27 mouse cellular contexts compared by ENCODE assay signal in the genomic region with DNA sequence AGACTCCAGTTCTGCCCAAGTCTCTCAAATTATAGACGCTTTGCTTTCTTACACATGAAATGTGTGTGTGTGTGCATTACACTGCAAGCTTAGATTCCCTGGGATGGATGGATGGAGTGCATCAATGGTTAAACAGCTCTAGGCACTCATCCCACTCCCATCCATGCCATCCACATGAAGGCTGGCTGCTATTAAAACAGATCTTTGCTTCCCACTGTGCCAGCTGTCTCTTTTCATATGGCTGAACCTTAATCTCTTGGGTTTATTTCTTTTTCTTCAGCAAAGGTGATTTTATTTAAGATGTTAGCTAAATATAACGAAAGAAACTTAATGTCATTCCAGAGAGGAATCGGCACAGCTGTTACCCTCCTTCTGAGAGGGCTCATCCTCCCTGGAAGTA.
DNase-seq lines count a peak whose midpoint lies in the region; ATAC-seq and TF ChIP-seq lines count a peak whose summit lies in the region.
"Had no signal": no experiment of that assay in that cellular context is flagged by ENCODE, and none has a peak within 500 bp of the region (broad histone marks: within the 10 kb centered on the region; RNA-seq: fewer than 3 reads in every experiment).

No protein-coding gene starts in this region.

- no peak overlapping the region for H3K4me3 ChIP-seq in layer of hippocampus, adult 2 months
- H3K4me3 ChIP-seq: embryonic facial prominence, embryonic 13.5 days; erythroblast, embryonic 14.5 days; heart, embryonic 10.5 days; kidney, embryonic 15.5 days; limb, embryonic 15.5 days; liver, embryonic 15.5 days; lung, embryonic 15.5 days; megakaryocyte, embryonic 14.5 days; neural tube, embryonic 12.5 days had no signal

- no peak for TF ChIP-seq POLR2A in brain, embryonic 14.5 days (IDR thresholded peaks at IDR 0.05; ENCODE audit: borderline replicate concordance, extremely low read depth, insufficient read depth, insufficient read length, poor library complexity, severe bottlenecking)

- peak overlapping the region; percentile 55; the same call in 1 of the 2 replicates for H3K27ac ChIP-seq in layer of hippocampus, adult 2 months
- H3K27ac ChIP-seq: embryonic facial prominence, embryonic 13.5 days; heart, embryonic 10.5 days; kidney, embryonic 15.5 days; limb, embryonic 15.5 days; liver, embryonic 15.5 days; lung, embryonic 15.5 days; neural tube, embryonic 12.5 days had no signal

- no peak for TF ChIP-seq CTCF in layer of hippocampus, adult 2 months (conservative IDR thresholded peaks at IDR 0.05)
- no peak for TF ChIP-seq CTCF in brain, embryonic 14.5 days (IDR thresholded peaks at IDR 0.05; ENCODE audit: borderline replicate concordance, extremely low read depth, insufficient read depth, insufficient read length)

- DNase-seq in frontal cortex, postnatal 10 days (ENCODE audit: low spot score in 2 of 2): no peak
- peak in 1 of 2 experiments; percentile 41 for DNase-seq in layer of hippocampus, adult 2 months (ENCODE audit: low spot score in 2 of 2)
- DNase-seq in layer of hippocampus, adult 8-10 months (ENCODE audit: low spot score in 2 of 2): no peak
- peak; percentile 60 for DNase-seq in brain, embryonic 14.5 days (ENCODE audit: low read depth)
- peak; percentile 17 for DNase-seq in layer of hippocampus, adult 9-11 months
- DNase-seq in heart, postnatal 4 days: no peak
- DNase-seq: adrenal gland, adult 2 months; cerebellum, adult 2 months; cerebellum, postnatal 36 days; embryo, embryonic 11 days; gastrocnemius, postnatal 10 days; kidney, adult 11 months; kidney, postnatal 36 days; lung, postnatal 36 days; midbrain, embryonic 14.5 days; thymus, adult 18-20 months; thymus, postnatal 4 days had no signal

- ATAC-seq in frontal cortex, adult (ENCODE audit: low TSS enrichment): peak; percentile 80

Comparison
In these comparisons a context has a peak if more than half of its experiments do, and no peak if none do; other contexts are left out.
1. DNase-seq: peak in brain, embryonic 14.5 days (single experiment) and layer of hippocampus, adult 9-11 months (single experiment); none in frontal cortex, postnatal 10 days (0 of 2), layer of hippocampus, adult 8-10 months (0 of 2) and heart, postnatal 4 days (single experiment).